Mouse (Mus musculus): Measurements from ENCODE around the gene Fbxw8. TPM values are rescaled to one million over a fixed set of nuclear protein-coding genes. Genes with fewer than 3 reads are reported as not detected.

Gene Fbxw8
- total RNA-seq, 4 experiments from 2014 or later, result 30.5 to 33.5 (median 31.6) TPM

GRCm38 (mm10) chr5:118026343-118026742, 128.9 kb downstream of the Fbxw8 start:
- DNase-seq (ENCODE audit: low spot score in 2 of 2), result no peak

- DNase-seq (ENCODE audit: low spot score in 2 of 2), result no peak
Measured at GRCm38 (mm10) chr5:118025880-118026279, 129.4 kb downstream of the Fbxw8 start.

- DNase-seq (ENCODE audit: low spot score in 2 of 2), result no peak
Measured at GRCm38 (mm10) chr5:118023053-118023452, 132.2 kb downstream of the Fbxw8 start.

GRCm38 (mm10) chr5:118019905-118020304, 135.4 kb downstream of the Fbxw8 start:
- no peak for DNase-seq (ENCODE audit: low spot score in 2 of 2)

GRCm38 (mm10) chr5:118017527-118017926, 137.7 kb downstream of the Fbxw8 start:
- peak in 1 of 2 experiments; percentile 69 for DNase-seq (ENCODE audit: low spot score in 2 of 2)

- DNase-seq (ENCODE audit: low spot score in 2 of 2), result no peak
Measured at GRCm38 (mm10) chr5:118015669-118016068, 139.6 kb downstream of the Fbxw8 start.

- peak in 1 of 2 experiments; percentile 54 for DNase-seq (ENCODE audit: low spot score in 2 of 2)
Measured at GRCm38 (mm10) chr5:118015028-118015427, 140.2 kb downstream of the Fbxw8 start.

Other genes starting within 250 kb of the Fbxw8 start
- gene Fbxo21, start 178.7 kb downstream of the Fbxw8 start, total RNA-seq (2022), result 100 to 1,000 TPM; 115 to 125 (median 123) TPM
- gene Tesc, start 127.7 kb downstream of the Fbxw8 start, total RNA-seq (2022), result 10 to 100 TPM; 84.0 to 92.2 (median 89.0) TPM
- 10 to 100 TPM; 20.5 to 24.4 (median 22.5) TPM for gene Hrk, start 9.2 kb upstream of the Fbxw8 start, total RNA-seq (2022)
- gene Rnft2, start 89.7 kb upstream of the Fbxw8 start, total RNA-seq (2022), result 10 to 100 TPM; 70.1 to 81.7 (median 76.0) TPM
- gene 2410131K14Rik, start 89.8 kb upstream of the Fbxw8 start, total RNA-seq (2022), result 10 to 100 TPM; 12.1 to 14.6 (median 12.3) TPM

Measured in left cerebral cortex, adult 8-10 months (tissue).